Mouse (Mus musculus) lung, embryonic 14.5 days (tissue): ENCODE data around the gene Polr1e. TPM values are rescaled to one million over a fixed set of nuclear protein-coding genes. Genes with fewer than 3 reads are reported as not detected.
A peak's percentile ranks its signal among the peaks of the same experiment; 100 is the strongest.

ENCODE experiments used
- ATAC-seq: fragments of 200-750 bp; cut with Nextera tagmentation; 2 replicates; pipeline ENCODE4 v1.8.0; 2017; ENCODE audit warnings: mild to moderate bottlenecking, moderate TSS enrichment, moderate library complexity; ENCODE audit not compliant: insufficient read depth
- DNase-seq: peaks from one replicate; pipeline ENCODE4 v3.0.0-alpha.2; 2015
- H3K27ac ChIP-seq: fragments of 300-500 bp; sonication (generic); 2 replicates; pipeline ENCODE4 v1.5.1; 2014; ENCODE audit warnings: low read depth, mild to moderate bottlenecking, moderate library complexity
- H3K27me3 ChIP-seq: fragments of 300-500 bp; sonication (generic); 2 replicates; pipeline ENCODE4 v1.6.1; 2014; ENCODE audit warnings: low read length, control low read depth; ENCODE audit not compliant: insufficient read depth
- H3K36me3 ChIP-seq: fragments of 300-500 bp; sonication (generic); 2 replicates; pipeline ENCODE4 v1.6.1; 2014; ENCODE audit warnings: control low read depth; ENCODE audit not compliant: insufficient read depth
- H3K4me1 ChIP-seq: fragments of 300-500 bp; sonication (generic); 2 replicates; pipeline ENCODE4 v1.6.1; 2014; ENCODE audit warnings: antibody characterized with exemption, control low read depth; ENCODE audit not compliant: insufficient read depth
- H3K4me2 ChIP-seq: fragments of 300-500 bp; sonication (generic); 2 replicates; pipeline ENCODE4 v1.6.1; 2014; ENCODE audit warnings: mild to moderate bottlenecking
- H3K4me3 ChIP-seq: fragments of 300-500 bp; sonication (generic); 2 replicates; pipeline ENCODE4 v1.5.1; 2014; ENCODE audit warnings: low read depth, low read length
- H3K9ac ChIP-seq: fragments of 300-500 bp; sonication (generic); 2 replicates; pipeline ENCODE4 v1.6.1; 2014
- H3K9me3 ChIP-seq: fragments of 300-500 bp; sonication (generic); 2 replicates; pipeline ENCODE4 v1.6.1; 2016; ENCODE audit warnings: low read depth, low read length, control low read depth
- CTCF ChIP-seq: IDR thresholded peaks from 2 replicates; pipeline ENCODE4 v1.5.1; 2016; ENCODE audit warnings: antibody characterized with exemption, low read depth
- WGBS: fragments of 180-500 bp; shearing (Covaris S2); extraction: QIAGEN DNeasy Blood & Tissue Kit; methylation state at CpG from one replicate; pipeline ENCODE4 v1.1.7; 2014; 5-methylcytosine and 5-hydroxymethylcytosine counted together
- polyA plus RNA-seq: library from polyadenylated mRNA; unstranded; fragments of >200 nt; fragmentation: Nextera tagmentation; extraction: Ambion mirVana; gene quantifications from 2 replicates; pipeline ENCODE4 v1.2.1, GENCODE M21; 2014

Gene Polr1e
- polyA plus RNA-seq, 1 experiment from 2014 or later: 40.1 TPM

DNA sequence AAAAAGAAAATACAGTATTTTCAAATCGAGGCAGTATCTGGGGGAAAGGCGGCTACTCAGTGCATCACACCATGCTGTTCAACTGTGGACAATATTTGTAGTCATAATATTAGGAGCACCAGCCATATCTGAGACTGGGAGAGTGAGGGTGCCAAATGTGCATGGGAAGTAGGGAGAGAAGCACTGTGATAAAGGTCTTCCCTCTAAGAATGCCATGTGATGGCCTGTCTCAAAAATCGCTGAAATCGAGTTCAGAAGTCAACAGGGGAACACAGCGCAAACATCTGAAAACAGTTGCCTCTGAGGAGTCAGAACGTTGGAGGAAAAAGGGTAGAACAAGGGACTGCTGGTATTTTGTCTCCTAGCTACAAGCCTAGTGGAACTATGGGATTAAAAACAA lies 18.4 kb upstream of the Polr1e start:
- no peak for ATAC-seq
- Histone ChIP-seq H3K4me2 (no peak overlapping the region), H3K4me1 (no peaks in the 10 kb centered on the region), H3K36me3 (peaks cover 3% of the 10 kb centered on the region; the same call in 1 of the 2 replicates), H3K4me3 (no peak overlapping the region), H3K27ac (no peak overlapping the region), H3K27me3 (no peaks in the 10 kb centered on the region), H3K9me3 (no peaks in the 10 kb centered on the region), H3K9ac (no peak overlapping the region)
- 85% methylated on average over 6 of the region's 6 CpGs for WGBS
- no peak for TF ChIP-seq CTCF
- DNase-seq: no peak

DNA sequence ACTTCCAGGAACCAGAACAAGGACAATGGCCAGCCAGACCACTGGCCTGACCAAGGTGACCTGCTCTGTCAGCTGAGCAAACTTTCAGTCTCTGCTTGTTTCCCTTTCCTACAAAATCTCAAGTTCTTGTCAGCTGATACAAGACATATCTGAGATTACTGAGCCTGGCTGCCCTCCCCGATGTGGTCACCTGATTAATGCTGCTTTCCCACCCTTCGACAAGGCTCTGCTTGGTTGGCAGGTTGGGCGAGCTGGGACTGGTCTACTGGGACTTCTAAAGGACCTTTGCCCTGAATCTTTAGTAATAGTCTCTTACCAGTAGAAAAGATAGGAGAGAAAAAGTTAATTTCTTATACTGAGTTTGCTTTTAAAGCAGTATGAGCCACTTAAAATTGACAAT lies 12.9 kb upstream of the Polr1e start:
- no peak overlapping the region for H3K27ac ChIP-seq
- no peak for TF ChIP-seq CTCF
- H3K4me1 ChIP-seq: peaks cover 5% of the 10 kb centered on the region; the same call in 1 of the 2 replicates
- DNase-seq: no peak
- no peaks in the 10 kb centered on the region for H3K9me3 ChIP-seq
- no peak overlapping the region for H3K4me3 ChIP-seq
- no peak for ATAC-seq
- no peak overlapping the region for H3K4me2 ChIP-seq
- H3K36me3 ChIP-seq: no peaks in the 10 kb centered on the region
- H3K27me3 ChIP-seq: no peaks in the 10 kb centered on the region
- WGBS: 77% methylated on average over 3 of the region's 3 CpGs
- H3K9ac ChIP-seq: no peak overlapping the region

DNA sequence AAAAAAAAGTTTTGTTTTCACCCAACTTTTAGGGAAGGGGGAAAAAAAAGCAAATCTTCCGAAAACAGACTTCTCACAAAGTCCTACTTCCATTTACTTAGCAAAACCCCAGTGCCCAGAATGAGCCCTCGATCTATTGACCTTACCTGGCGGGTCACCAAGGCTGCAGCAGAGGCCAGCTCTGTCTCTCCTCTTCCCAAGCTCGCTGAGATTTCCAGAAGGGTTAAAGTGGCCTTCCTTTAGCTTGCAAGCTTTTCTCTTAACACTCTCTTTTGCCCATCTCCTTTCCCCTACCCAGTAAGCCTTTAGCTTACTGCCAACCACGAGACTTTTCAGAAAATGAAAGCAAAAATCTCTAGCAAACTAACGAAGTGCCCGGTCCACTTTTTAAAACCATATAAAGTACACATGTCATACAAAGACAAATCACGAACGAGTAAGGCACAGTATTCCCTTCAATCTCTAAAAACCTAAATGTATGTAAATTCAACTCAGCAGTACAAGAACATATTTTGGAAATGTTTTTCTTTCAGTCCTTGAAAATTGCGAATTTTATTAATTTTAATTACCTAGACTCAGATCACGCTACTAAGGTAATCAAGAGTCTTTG lies 7.5 kb upstream of the Polr1e start:
- no peaks in the 10 kb centered on the region for H3K9me3 ChIP-seq
- peak overlapping the region; percentile 75 for H3K4me2 ChIP-seq
- H3K27me3 ChIP-seq: no peaks in the 10 kb centered on the region
- DNase-seq: peak; percentile 25
- peaks cover 5% of the 10 kb centered on the region; the same call in 1 of the 2 replicates for H3K4me1 ChIP-seq
- no peak for TF ChIP-seq CTCF
- peak overlapping the region; percentile 79 for H3K4me3 ChIP-seq
- no peaks in the 10 kb centered on the region for H3K36me3 ChIP-seq
- peak overlapping the region; percentile 98 for H3K27ac ChIP-seq
- 8% methylated on average over 11 of the region's 11 CpGs for WGBS
- no peak for ATAC-seq
- H3K9ac ChIP-seq: peak overlapping the region; percentile 90

DNA sequence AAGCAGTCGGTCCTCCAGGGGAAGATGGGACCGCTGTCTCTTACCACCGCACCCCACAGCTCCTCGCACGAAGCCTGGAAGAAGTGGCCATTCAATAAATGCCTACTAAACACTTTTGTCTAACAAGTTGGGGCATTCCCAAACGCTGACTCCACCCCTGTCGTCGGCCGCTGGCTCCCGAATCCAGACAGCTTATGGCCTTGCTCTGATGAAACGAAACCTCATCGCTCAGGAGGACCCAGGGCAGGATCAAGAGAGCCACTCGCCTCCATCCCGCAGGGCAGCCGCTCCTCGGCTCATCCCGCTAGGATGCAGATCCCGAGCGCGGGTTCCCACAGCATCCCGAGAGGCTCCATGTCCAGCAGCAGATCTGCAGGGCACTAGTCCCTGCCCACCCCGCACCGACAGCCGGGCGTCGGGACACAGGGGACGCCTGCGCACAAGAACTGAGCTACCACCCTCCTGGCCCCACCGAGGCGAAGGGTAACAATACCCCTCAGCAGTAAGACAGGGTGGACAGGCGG lies 6.7 kb upstream of the Polr1e start:
- Histone ChIP-seq H3K4me2 (peak overlapping the region; percentile 75), H3K9me3 (no peaks in the 10 kb centered on the region), H3K27ac (peak overlapping the region; percentile 98), H3K27me3 (no peaks in the 10 kb centered on the region), H3K4me1 (peaks cover 5% of the 10 kb centered on the region; the same call in 1 of the 2 replicates), H3K36me3 (no peaks in the 10 kb centered on the region), H3K4me3 (peak overlapping the region; percentile 79), H3K9ac (peak overlapping the region; percentile 90)
- under 1% methylated on average over 31 of the region's 31 CpGs for WGBS
- ATAC-seq (peak; percentile 82), DNase-seq (peak; percentile 79)
- TF ChIP-seq CTCF: no peak

DNA sequence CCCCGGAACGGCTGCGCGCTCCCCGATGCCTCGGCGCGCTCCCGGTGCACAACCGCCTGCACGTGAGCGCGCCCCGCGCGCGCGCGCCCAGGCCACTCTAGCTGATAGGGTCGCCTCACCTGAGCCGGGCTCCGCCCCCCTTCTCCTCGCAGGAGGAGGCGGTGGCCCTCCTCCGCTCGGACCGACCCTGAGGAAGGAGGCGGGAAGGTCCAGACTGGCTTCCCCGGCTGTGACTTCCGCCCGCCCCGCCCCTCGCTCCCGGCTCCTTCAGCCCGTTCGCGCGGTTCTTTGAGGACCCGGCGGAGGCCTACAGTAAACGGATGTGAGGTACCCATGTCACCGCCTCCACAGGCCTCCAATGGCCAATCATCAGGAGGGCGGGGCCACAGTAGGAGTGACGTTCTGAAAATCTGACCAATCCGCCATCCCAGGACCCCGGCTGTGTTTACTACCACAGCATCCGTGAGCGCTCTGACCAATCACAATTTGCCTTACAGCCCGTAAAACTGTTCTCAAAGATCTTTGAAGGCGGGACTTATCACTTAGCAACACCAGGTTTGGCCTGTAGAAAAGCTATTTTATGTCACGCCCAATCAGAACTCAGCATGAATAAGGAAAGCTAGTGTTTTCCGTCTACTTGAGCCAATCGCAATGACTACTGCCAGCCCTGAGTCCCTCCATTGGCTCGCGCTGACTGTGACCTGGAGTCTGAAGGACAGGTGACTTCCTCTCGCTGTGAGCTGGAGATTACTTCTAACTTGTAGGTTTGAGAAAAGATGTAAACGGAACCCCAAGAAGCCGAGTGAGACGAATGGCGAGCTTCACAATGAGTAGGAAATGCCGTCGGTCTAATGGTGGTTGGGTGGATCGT lies 6.0 kb upstream of the Polr1e start, which contains the start of gene Zbtb5:
Gene Zbtb5 (minus strand): TSS at position 308 of the 871 bp plus-strand sequence.
- Histone ChIP-seq H3K4me1 (peaks cover 5% of the 10 kb centered on the region; the same call in 1 of the 2 replicates), H3K27ac (peak within 1 kb of the TSS; percentile 98), H3K9me3 (no peaks in the 10 kb centered on the region), H3K4me2 (peak within 1 kb of the TSS; percentile 76), H3K9ac (peak within 1 kb of the TSS; percentile 90), H3K27me3 (no peaks in the 10 kb centered on the region), H3K4me3 (peak within 1 kb of the TSS; percentile 79), H3K36me3 (no peaks in the 10 kb centered on the region)
- under 1% methylated on average over 56 of the region's 63 CpGs for WGBS
- ATAC-seq (peak; percentile 98), DNase-seq (peak; percentile 100)
- no peak for TF ChIP-seq CTCF

DNA sequence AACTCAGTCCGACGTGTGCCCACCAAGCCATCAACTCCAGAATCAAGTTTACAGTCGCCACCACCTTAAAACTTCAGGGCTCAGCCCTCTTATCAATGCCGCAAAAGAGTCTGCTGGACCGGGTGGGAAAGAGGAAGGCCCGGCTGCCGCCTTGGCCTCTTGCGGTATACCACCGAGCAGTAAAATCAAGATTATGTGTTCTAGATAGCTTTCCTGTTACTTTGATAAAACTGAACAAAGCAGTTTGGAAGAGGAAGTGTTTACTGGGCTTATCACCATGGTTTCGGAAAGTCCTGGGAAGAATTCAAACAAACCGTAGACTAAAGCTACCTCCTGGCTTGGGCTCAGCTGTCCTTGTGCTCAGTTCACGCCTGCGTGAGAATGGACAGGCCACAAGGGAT lies 5.4 kb upstream of the Polr1e start:
- 2% methylated on average over 13 of the region's 13 CpGs for WGBS
- H3K27me3 ChIP-seq: no peaks in the 10 kb centered on the region
- TF ChIP-seq CTCF: no peak
- peak overlapping the region; percentile 72 for H3K9ac ChIP-seq
- peak overlapping the region; percentile 86 for H3K27ac ChIP-seq
- no peaks in the 10 kb centered on the region for H3K36me3 ChIP-seq
- peak overlapping the region; percentile 79 for H3K4me3 ChIP-seq
- peak overlapping the region; percentile 76 for H3K4me2 ChIP-seq
- DNase-seq: no peak
- peaks cover 5% of the 10 kb centered on the region; the same call in 1 of the 2 replicates for H3K4me1 ChIP-seq
- no peak for ATAC-seq
- H3K9me3 ChIP-seq: no peaks in the 10 kb centered on the region

DNA sequence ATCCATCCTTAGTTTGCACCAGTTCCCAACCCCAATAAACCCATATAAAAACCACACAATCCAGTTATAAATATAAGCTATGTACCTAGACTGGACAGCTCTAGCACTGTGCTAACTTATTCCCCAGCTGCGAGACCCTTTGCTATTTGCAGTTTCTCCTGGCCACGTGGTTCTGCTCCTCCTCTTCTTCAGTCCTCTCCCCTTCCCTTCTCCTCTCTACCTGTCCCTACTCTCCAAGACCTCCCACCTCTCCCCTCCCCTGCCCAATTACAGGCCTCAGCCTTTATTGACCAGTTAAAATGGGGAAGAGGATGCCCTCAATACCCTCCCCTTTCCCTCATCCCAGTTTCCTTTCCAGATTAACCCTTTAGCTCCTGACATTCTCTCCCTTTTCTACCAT lies 4.8 kb upstream of the Polr1e start:
- Histone ChIP-seq H3K27me3 (no peaks in the 10 kb centered on the region), H3K4me3 (peak overlapping the region; percentile 79), H3K9me3 (no peaks in the 10 kb centered on the region), H3K27ac (no peak overlapping the region), H3K4me2 (peak overlapping the region; percentile 76), H3K4me1 (peaks cover 5% of the 10 kb centered on the region; the same call in 1 of the 2 replicates), H3K36me3 (no peaks in the 10 kb centered on the region), H3K9ac (peak overlapping the region; percentile 72)
- ATAC-seq (no peak), DNase-seq (no peak)
- TF ChIP-seq CTCF: no peak
- WGBS: 3% methylated on average over 2 of the region's 2 CpGs
